Mouse (Mus musculus) lung, postnatal 0 days (tissue): ENCODE measurements around the gene Syce1l.

Source experiments
- CTCF ChIP-seq: IDR thresholded peaks from 2 replicates; pipeline ENCODE4 v1.5.1; 2016; ENCODE audit warnings: antibody characterized with exemption, mild to moderate bottlenecking
- EP300 ChIP-seq: IDR thresholded peaks from 2 replicates; pipeline ENCODE4 v1.6.1; 2016; ENCODE audit warnings: antibody characterized with exemption, mild to moderate bottlenecking, control low read depth

DNA sequence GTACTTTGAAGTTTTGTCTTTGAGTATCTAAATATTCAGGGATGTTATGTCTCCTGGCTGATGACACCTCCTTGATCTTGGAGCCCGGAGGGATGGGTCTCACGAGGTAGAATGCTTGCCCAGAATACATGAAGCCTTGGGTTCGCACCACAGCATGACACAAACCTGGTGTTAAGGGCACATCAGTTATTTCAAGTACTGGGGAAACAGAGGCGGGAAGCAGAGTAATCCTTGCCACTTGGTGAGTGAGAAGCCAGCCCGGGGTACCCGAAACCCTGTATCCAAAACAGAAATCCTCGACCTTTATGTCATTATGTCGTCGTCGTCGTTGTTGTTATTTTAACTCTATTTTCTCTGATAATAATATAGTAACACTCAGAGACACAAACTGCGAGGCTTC is 8.9 kb upstream of the Syce1l start:
- no peak for TF ChIP-seq CTCF
- TF ChIP-seq EP300, result no peak
